Mouse (Mus musculus): ENCODE results near the gene Scd1.

Scd1 gene

GRCm38 (mm10) chr19:44407341-44408222 lies at the start of gene Scd1:
Gene Scd1 (minus strand): TSS chr19:44407879.
- peak; percentile 67 for DNase-seq

- DNase-seq, result peak; percentile 60
Measured at GRCm38 (mm10) chr19:44455356-44455755, 47.7 kb upstream of the Scd1 start.

- no peak for DNase-seq
Measured at GRCm38 (mm10) chr19:44454862-44455261, 47.2 kb upstream of the Scd1 start.

- peak; percentile 5 for DNase-seq
Measured at GRCm38 (mm10) chr19:44447927-44448326, 40.2 kb upstream of the Scd1 start.

- no peak for DNase-seq
Measured at GRCm38 (mm10) chr19:44445755-44446154, 38.1 kb upstream of the Scd1 start.

GRCm38 (mm10) chr19:44439302-44439701 lies 31.6 kb upstream of the Scd1 start:
- no peak for DNase-seq

GRCm38 (mm10) chr19:44437975-44438374 lies 30.3 kb upstream of the Scd1 start:
- no peak for DNase-seq

- no peak for DNase-seq
Measured at GRCm38 (mm10) chr19:44432084-44432483, 24.4 kb upstream of the Scd1 start.

- DNase-seq, result no peak
Measured at GRCm38 (mm10) chr19:44427721-44428120, 20.0 kb upstream of the Scd1 start.

GRCm38 (mm10) chr19:44422051-44422631 lies 14.5 kb upstream of the Scd1 start:
- DNase-seq, result peak; percentile 80

- DNase-seq, result peak; percentile 27
Measured at GRCm38 (mm10) chr19:44419530-44419929, 11.9 kb upstream of the Scd1 start.

GRCm38 (mm10) chr19:44418945-44419344 lies 11.3 kb upstream of the Scd1 start:
- peak; percentile 36 for DNase-seq

GRCm38 (mm10) chr19:44418544-44418943 lies 10.9 kb upstream of the Scd1 start:
- no peak for DNase-seq

GRCm38 (mm10) chr19:44418061-44418460 lies 10.4 kb upstream of the Scd1 start:
- DNase-seq, result peak; percentile 38

GRCm38 (mm10) chr19:44417448-44417847 lies 9.8 kb upstream of the Scd1 start:
- DNase-seq, result no peak

- peak; percentile 64 for DNase-seq
Measured at GRCm38 (mm10) chr19:44416240-44416639, 8.6 kb upstream of the Scd1 start.

- DNase-seq, result no peak
Measured at GRCm38 (mm10) chr19:44415464-44415863, 7.8 kb upstream of the Scd1 start.

- DNase-seq, result no peak
Measured at GRCm38 (mm10) chr19:44410269-44410992, 2.8 kb upstream of the Scd1 start.

GRCm38 (mm10) chr19:44408595-44408994 lies 916 bp upstream of the Scd1 start:
- no peak for DNase-seq

GRCm38 (mm10) chr19:44408223-44408545 lies 505 bp upstream of the Scd1 start:
- peak; percentile 59 for DNase-seq

- DNase-seq, result no peak
Measured at GRCm38 (mm10) chr19:44403546-44403945, 4.1 kb downstream of the Scd1 start.

- no peak for DNase-seq
Measured at GRCm38 (mm10) chr19:44400484-44401197, 7.0 kb downstream of the Scd1 start.

- DNase-seq, result no peak
Measured at GRCm38 (mm10) chr19:44400076-44400475, 7.6 kb downstream of the Scd1 start.
